Mouse (Mus musculus) hindbrain, embryonic 15.5 days (tissue): ENCODE measurements around the gene Shisal2b. TPM values are rescaled to one million over a fixed set of nuclear protein-coding genes. Genes with fewer than 3 reads are reported as not detected.
A peak's percentile ranks its signal among the peaks of the same experiment; 100 is the strongest.

Experiments used
- ATAC-seq: fragments of 200-750 bp; cut with Nextera tagmentation; 2 replicates; pipeline ENCODE4 v1.8.0; 2017; ENCODE audit warnings: low read depth, moderate number of reproducible peaks, moderate TSS enrichment; ENCODE audit not compliant: low FRiP score
- H3K27ac ChIP-seq: fragments of 300-500 bp; sonication (generic); replicated peaks from 2 replicates; pipeline ENCODE4 v1.5.1; 2015; ENCODE audit warnings: mild to moderate bottlenecking, inconsistent platforms
- H3K27me3 ChIP-seq: fragments of 300-500 bp; sonication (generic); 2 replicates; pipeline ENCODE4 v1.6.1; 2015; ENCODE audit warnings: control low read depth, inconsistent platforms
- H3K36me3 ChIP-seq: fragments of 300-500 bp; sonication (generic); 2 replicates; pipeline ENCODE4 v1.6.1; 2015; ENCODE audit warnings: control low read depth, inconsistent platforms
- H3K4me1 ChIP-seq: fragments of 300-500 bp; sonication (generic); replicated peaks from 2 replicates; pipeline ENCODE4 v1.6.1; 2015; ENCODE audit warnings: control low read depth, inconsistent platforms
- H3K4me2 ChIP-seq: fragments of 300-500 bp; sonication (generic); 2 replicates; pipeline ENCODE4 v1.6.1; 2015; ENCODE audit warnings: moderate library complexity, mild to moderate bottlenecking, inconsistent platforms
- H3K4me3 ChIP-seq: fragments of 300-500 bp; sonication (generic); 2 replicates; pipeline ENCODE4 v1.5.1; 2015; ENCODE audit warnings: mild to moderate bottlenecking, inconsistent platforms
- H3K9ac ChIP-seq: fragments of 300-500 bp; sonication (generic); 2 replicates; pipeline ENCODE4 v1.6.1; 2015; ENCODE audit warnings: inconsistent platforms
- H3K9me3 ChIP-seq: fragments of 300-500 bp; sonication (generic); 2 replicates; pipeline ENCODE4 v1.6.1; 2016; ENCODE audit warnings: control low read depth, inconsistent platforms
- WGBS: fragments of 180-500 bp; shearing (Covaris S2); methylation state at CpG from one replicate; pipeline ENCODE4 v1.1.7; 2015; 5-methylcytosine and 5-hydroxymethylcytosine counted together
- polyA plus RNA-seq: library from polyadenylated mRNA; unstranded; fragments of >200 nt; fragmentation: Nextera tagmentation; extraction: Ambion mirVana; gene quantifications from 2 replicates; pipeline ENCODE4 v1.2.1, GENCODE M21; 2015

The Shisal2b gene
- polyA plus RNA-seq, 1 experiment from 2014 or later = 2.7 TPM

DNA sequence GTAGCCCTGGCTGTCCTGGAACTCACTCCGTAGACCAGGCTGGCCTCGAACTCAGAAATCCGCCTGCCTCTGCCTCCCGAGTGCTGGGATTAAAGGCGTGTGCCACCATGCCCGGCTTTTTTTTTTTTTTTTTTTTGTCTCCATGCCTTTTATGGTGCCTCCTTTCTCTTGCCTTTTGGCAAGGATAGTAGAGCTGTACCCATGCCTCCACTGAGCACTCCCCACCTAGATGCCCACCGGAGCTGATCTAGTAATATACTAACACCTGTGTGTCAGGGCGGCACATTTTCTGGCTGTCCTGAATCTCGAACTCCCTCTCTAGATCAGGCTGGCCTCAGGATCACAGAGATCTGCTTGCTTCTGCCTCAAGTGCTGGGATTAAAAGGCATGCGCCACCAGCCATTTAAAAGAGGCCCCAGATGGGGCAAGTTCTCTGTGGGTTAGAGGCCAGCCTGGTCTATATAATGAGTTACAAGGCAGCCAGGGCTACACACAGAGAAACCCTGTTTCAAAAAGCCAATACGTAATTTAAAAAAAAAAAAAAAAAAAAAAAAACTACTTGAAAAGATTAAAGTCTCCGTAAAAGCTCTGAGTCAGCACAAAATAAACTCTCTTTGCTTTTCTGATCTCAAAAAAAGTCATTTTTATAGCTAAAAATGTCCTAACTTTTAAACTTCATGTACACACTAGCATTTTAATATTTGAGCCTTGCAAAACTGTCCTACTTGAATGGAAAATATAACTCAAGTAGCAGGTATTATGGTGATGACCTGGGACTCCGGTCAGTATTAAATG lies 20.2 kb downstream of the Shisal2b start:
- H3K4me2 ChIP-seq = no peak overlapping the region
- no peak for ATAC-seq
- H3K9ac ChIP-seq = no peak overlapping the region
- H3K27me3 ChIP-seq = no peaks in the 10 kb centered on the region
- no peaks in the 10 kb centered on the region for H3K9me3 ChIP-seq
- H3K4me1 ChIP-seq = no peaks in the 10 kb centered on the region
- H3K27ac ChIP-seq = no peak overlapping the region
- H3K36me3 ChIP-seq = no peaks in the 10 kb centered on the region
- H3K4me3 ChIP-seq = no peak overlapping the region
- WGBS = 92% methylated on average over 12 of the region's 13 CpGs

DNA sequence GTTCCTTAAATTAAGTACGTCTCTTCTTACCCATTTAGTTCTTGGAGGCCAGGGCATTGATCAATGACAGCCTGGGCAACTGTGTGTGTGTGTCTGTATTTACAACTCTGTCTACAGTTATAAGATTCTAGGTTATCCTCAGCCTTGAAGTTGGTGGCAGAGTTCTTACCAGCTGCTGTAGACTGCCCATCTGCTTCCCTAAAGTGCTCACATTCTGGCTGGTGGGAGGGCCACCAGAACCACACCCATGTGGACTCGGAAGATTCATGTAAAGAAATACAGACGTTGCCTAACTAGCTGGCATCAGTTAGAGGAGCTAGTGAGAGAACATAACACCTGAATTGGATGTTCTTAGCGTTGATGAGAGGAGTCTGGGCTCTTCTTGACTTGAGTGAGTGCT lies 21.8 kb downstream of the Shisal2b start:
- Histone ChIP-seq H3K4me2 (no peak overlapping the region), H3K9ac (no peak overlapping the region), H3K27ac (no peak overlapping the region), H3K4me1 (no peaks in the 10 kb centered on the region), H3K36me3 (0 out of 2 replicates have a peak, but pooled peaks cover 6% of the 10 kb centered on the region), H3K9me3 (no peaks in the 10 kb centered on the region), H3K27me3 (no peaks in the 10 kb centered on the region), H3K4me3 (no peak overlapping the region)
- ATAC-seq = no peak
- WGBS = 80% methylated on average over 4 of the region's 4 CpGs

DNA sequence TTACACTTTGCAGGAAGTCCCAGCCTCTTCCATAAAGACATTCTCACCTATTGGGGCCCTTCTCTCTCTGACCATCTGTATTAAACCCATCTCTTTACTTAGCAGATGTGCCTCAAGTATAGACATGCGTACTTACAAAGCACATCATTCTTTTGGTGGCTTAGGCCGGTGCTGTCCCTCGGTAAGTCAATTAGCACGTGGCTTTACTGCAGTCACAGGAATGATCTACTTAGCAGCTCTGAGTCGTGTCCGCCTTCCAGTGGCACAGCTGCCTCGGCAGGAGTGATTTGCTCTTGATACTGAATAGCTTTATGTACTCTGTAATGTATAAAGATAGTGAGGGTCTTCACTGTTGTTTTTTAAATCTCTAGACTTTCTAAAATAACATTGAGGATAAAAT lies 26.1 kb downstream of the Shisal2b start:
- H3K4me1 ChIP-seq = no peaks in the 10 kb centered on the region
- WGBS = 83% methylated on average over 7 of the region's 7 CpGs
- H3K4me3 ChIP-seq = no peak overlapping the region
- H3K36me3 ChIP-seq = peaks cover 29% of the 10 kb centered on the region; the same call in 1 of the 2 replicates
- no peaks in the 10 kb centered on the region for H3K9me3 ChIP-seq
- no peak overlapping the region for H3K4me2 ChIP-seq
- ATAC-seq = no peak
- H3K9ac ChIP-seq = no peak overlapping the region
- H3K27ac ChIP-seq = no peak overlapping the region
- no peaks in the 10 kb centered on the region for H3K27me3 ChIP-seq

DNA sequence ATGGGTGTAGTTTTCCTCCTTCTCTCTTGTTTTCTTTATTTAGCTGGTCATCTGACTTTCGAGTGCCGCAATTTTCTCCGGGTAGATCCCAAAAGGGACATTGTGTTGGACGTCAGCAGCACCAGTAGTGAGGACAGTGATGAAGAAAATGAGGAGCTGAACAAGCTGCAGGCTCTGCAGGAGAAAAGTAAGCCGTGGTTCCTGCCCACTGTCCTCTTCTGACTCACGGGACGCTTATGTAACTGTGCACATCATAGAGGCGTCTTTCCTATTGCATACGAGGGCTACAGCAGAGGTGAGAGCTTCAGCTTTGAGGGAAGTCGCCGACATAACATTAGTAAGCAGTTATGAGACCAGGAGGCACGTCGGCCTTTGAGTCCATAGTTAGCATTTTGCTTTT lies 30.9 kb downstream of the Shisal2b start:
- 92% methylated on average over 13 of the region's 13 CpGs for WGBS
- Histone ChIP-seq H3K9ac (no peak overlapping the region), H3K4me2 (no peak overlapping the region), H3K4me1 (no peaks in the 10 kb centered on the region), H3K27ac (no peak overlapping the region), H3K4me3 (no peak overlapping the region), H3K27me3 (no peaks in the 10 kb centered on the region), H3K9me3 (no peaks in the 10 kb centered on the region), H3K36me3 (peaks cover 51% of the 10 kb centered on the region)
- no peak for ATAC-seq

DNA sequence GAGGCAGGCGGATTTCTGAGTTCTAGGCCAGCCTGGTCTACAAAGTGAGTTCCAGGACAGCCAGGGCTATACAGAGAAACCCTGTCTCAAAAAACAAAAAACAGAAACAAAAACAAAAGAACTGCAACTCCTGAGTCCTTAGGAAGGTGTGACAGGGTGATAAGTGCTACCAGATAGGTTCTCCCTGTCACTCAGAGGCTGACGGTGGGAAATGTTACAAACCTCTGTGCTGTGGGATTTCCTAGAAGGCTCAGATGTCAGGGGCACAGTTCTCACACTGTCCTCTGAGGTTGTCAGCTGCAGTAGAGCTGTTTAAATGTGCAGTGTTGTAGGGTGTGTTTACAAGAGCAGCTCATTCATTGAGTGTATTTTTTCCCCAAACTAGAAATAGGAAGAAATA lies 38.2 kb downstream of the Shisal2b start:
- 83% methylated on average over 2 of the region's 2 CpGs for WGBS
- H3K9ac ChIP-seq = no peak overlapping the region

DNA sequence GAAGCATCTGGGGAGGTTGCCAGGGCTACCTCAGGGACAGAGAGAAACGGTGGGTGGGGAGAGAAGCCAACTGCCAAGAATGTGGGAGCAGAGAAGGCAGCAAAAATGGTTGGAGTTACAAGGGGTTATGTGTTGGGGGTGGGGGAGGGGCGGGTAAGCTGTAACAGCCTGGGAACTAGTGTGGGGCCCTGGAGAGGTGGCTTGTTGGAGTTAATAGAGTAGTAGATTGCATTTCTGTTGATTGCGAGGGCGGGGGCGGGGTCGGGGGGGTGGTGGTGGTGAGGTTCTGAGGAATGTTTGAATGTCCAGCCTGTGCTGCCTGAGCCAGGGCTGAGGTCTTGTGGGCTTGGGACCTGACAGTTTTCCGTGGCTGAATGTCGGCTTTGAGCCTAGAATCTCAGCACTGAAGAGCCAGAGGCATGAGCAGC lies 41.3 kb downstream of the Shisal2b start:
- no peak overlapping the region for H3K9ac ChIP-seq
- no peak overlapping the region for H3K4me3 ChIP-seq
- H3K4me2 ChIP-seq = peak overlapping the region; percentile 7; the same call in 1 of the 2 replicates
- no peaks in the 10 kb centered on the region for H3K27me3 ChIP-seq
- H3K27ac ChIP-seq = peak overlapping the region; percentile 25
- H3K9me3 ChIP-seq = no peaks in the 10 kb centered on the region
- H3K36me3 ChIP-seq = peaks cover 5% of the 10 kb centered on the region
- ATAC-seq = peak; percentile 77
- peaks cover 19% of the 10 kb centered on the region for H3K4me1 ChIP-seq
- 37% methylated on average over 8 of the region's 8 CpGs for WGBS

More for the DNA sequence above, 38.2 kb downstream of the Shisal2b start:
- Histone ChIP-seq H3K36me3 (peaks cover 27% of the 10 kb centered on the region), H3K9me3 (no peaks in the 10 kb centered on the region), H3K27ac (no peak overlapping the region), H3K4me1 (peaks cover 6% of the 10 kb centered on the region; the same call in 1 of the 2 replicates), H3K4me3 (no peak overlapping the region), H3K4me2 (no peak overlapping the region), H3K27me3 (no peaks in the 10 kb centered on the region)
- ATAC-seq = no peak

DNA sequence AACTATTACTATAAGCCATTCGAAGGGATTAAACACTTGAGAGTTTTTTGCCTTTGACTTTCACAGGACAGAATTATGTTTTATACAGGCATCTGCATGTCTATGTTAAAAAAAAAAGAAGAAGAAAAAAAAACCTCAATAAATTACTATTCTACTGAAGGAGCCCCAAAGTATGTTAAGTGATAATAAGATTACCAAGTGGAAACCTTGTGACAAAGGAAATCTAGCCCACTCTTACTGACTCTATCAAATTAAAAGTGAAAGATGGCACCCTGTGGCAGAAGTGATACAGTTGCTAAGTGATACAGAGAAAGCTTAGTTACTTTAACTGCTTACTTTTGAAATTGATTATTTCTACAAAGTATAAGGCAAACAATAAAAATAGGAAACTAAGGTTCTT lies 41.8 kb downstream of the Shisal2b start:
- Histone ChIP-seq H3K9me3 (no peaks in the 10 kb centered on the region), H3K9ac (no peak overlapping the region), H3K4me1 (peaks cover 19% of the 10 kb centered on the region), H3K27ac (no peak overlapping the region), H3K27me3 (no peaks in the 10 kb centered on the region), H3K4me2 (no peak overlapping the region), H3K36me3 (peaks cover under 1% of the 10 kb centered on the region), H3K4me3 (no peak overlapping the region)
- 89% methylated on average over 1 of the region's 1 CpGs for WGBS
- no peak for ATAC-seq

DNA sequence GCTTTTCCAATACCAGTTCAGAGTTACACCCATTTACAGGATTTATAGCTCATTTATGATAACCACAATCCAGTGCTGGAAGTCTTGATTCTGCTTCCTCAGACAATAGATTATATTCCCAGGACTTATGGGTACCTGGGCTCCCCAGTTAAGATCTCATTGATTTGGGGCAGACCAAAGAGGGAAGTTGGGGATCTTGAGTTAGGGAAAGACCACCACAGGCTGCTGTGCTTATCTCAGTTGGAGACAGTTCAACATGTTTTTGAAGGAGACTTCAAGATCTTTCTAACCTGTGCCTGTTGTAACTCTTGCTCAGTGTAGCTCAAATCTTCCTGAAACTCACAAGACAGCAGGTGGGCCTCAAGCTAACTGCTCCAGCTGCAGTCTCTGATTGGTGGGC lies 42.5 kb downstream of the Shisal2b start:
- H3K27ac ChIP-seq = no peak overlapping the region
- no peak overlapping the region for H3K4me2 ChIP-seq
- H3K9ac ChIP-seq = no peak overlapping the region
- ATAC-seq = no peak
- H3K36me3 ChIP-seq = no peaks in the 10 kb centered on the region
- no peaks in the 10 kb centered on the region for H3K9me3 ChIP-seq
- no peaks in the 10 kb centered on the region for H3K27me3 ChIP-seq
- H3K4me1 ChIP-seq = peaks cover 21% of the 10 kb centered on the region
- no peak overlapping the region for H3K4me3 ChIP-seq

DNA sequence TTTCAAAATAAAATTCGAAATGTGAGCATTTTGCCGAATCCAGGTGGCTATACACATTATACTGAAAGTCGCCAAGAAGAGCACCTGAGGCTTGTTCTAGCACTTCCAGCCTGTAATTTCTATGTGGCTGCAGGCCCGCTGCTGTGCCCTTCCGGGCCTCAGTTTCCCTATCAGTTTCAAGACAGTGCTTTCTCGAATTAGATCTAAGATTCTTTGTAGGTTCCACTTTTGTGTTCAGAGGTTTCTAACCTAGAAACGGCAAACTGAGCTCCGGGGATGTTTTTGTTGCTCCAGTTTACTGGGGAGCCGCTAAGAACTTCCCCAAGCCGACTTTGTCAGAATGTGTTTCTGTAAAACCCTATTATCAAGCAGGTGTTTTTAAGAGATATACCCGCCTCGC lies 46.0 kb downstream of the Shisal2b start:
- H3K9me3 ChIP-seq = no peaks in the 10 kb centered on the region
- 61% methylated on average over 12 of the region's 12 CpGs for WGBS
- peak overlapping the region; percentile 78 for H3K4me2 ChIP-seq
- H3K4me3 ChIP-seq = peak overlapping the region; percentile 66
- H3K9ac ChIP-seq = peak overlapping the region; percentile 81
- H3K36me3 ChIP-seq = no peaks in the 10 kb centered on the region
- no peak overlapping the region for H3K27ac ChIP-seq
- no peaks in the 10 kb centered on the region for H3K27me3 ChIP-seq
- H3K4me1 ChIP-seq = peaks cover 30% of the 10 kb centered on the region
- ATAC-seq = no peak

DNA sequence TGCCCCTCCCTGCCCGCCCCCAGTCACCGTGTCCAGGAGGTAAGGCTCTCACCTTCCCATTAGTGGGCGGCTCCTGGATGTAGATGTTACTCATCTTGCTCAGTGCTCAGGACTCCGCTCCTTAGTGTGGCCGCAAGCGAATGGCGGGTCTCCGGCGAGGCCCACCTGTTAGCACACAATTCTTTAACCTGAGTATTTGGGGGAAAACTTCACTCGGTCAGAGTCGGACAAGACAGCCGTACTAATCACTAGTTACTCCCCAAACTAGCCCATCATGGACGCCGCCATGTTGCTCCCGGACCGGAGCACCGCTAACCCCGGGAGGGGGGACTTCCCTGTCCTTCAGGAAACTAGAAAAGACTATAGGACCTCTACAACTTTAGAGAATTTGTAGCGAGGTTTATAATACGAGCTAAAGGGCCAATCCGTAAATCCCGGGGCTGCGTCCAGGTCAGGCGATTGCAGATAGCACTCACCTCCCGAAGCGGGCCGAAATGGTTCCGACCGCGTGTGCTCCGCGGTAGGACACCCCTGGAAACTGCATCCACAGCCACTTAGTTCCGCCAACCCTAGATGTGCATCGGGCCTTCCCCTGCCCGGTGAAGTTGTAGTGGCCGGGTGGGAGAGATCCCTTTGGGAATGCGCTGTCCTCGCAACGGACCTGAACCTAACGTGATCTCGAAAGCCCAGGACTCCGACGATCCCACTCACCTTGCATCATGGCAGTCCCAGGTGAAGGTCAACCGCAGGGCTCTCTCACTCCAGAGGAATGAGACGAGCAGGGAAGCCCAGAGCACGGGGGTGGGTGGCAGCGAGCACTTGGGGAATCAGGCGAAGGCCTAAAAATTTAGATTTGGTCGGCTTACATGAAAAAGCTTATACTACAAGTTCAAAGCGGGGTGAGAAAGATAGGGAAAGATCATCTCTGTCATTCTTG lies 46.8 kb downstream of the Shisal2b start, which contains the start of gene Cwc27:
Gene Cwc27, minus strand, starts transcription at position 508 of the 937 bp plus-strand sequence.
- peak; percentile 96 for ATAC-seq
- Histone ChIP-seq H3K4me3 (peak within 1 kb of the TSS; percentile 66), H3K9me3 (no peaks in the 10 kb centered on the region), H3K4me2 (peak within 1 kb of the TSS; percentile 78), H3K9ac (peak within 1 kb of the TSS; percentile 81), H3K4me1 (peaks cover 25% of the 10 kb centered on the region), H3K27me3 (no peaks in the 10 kb centered on the region), H3K36me3 (no peaks in the 10 kb centered on the region), H3K27ac (peak within 1 kb of the TSS; percentile 90)
- WGBS = under 1% methylated on average over 50 of the region's 50 CpGs

DNA sequence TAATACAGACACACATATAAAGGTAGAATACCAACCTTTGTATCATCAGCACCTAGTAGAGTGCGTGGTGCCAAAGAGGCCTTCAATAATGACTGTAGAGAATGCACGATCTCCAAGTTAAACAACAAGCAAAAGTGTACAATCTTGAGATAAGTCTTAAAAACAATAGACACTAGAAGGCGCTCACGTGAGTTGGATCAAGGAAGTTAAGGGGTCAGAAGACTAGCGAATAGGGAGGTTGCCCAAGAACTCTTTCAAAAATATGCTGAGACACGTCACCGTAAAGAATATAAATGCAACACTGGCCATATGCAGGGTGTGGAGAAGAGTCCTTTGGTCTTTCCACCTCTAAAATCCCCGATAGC lies 47.4 kb downstream of the Shisal2b start:
- Histone ChIP-seq H3K27ac (peak overlapping the region; percentile 90), H3K27me3 (no peaks in the 10 kb centered on the region), H3K4me2 (peak overlapping the region; percentile 78), H3K4me1 (peaks cover 25% of the 10 kb centered on the region), H3K4me3 (peak overlapping the region; percentile 66), H3K36me3 (no peaks in the 10 kb centered on the region), H3K9ac (peak overlapping the region; percentile 81), H3K9me3 (no peaks in the 10 kb centered on the region)
- no peak; the same call in 1 of the 2 replicates for ATAC-seq
- 8% methylated on average over 8 of the region's 8 CpGs for WGBS

DNA sequence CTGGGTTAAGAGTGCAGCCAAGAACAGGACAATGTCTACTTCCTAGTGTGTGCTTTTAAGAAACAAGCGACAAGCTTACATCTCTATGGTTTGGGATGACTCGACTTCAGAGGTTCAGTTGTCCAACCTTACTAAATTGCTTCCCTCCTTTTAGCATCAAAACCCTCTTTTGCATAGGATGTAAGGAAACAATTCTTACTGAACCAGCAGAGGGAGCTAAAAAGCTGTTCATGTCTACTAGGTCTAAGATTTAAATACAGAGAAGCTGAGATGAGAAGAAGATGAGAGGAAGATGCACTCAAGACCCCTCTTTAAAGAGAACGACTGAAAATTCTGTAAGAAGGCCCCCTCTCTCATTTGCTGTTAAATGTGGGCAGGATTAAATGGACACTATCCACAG lies 58.0 kb downstream of the Shisal2b start:
- WGBS = 63% methylated on average over 3 of the region's 3 CpGs
- Histone ChIP-seq H3K27me3 (no peaks in the 10 kb centered on the region), H3K36me3 (peaks cover 10% of the 10 kb centered on the region; the same call in 1 of the 2 replicates), H3K4me2 (no peak overlapping the region), H3K9me3 (no peaks in the 10 kb centered on the region), H3K9ac (no peak overlapping the region), H3K4me1 (no peaks in the 10 kb centered on the region), H3K27ac (no peak overlapping the region), H3K4me3 (no peak overlapping the region)
- ATAC-seq = 0 out of 2 replicates have a peak, but pooled peaks have one; percentile 48
